9 mouse cellular contexts compared by ENCODE assay signal in genomic region chr10:128490912-128491311, GRCm38 (mm10). TPM values are rescaled to one million over a fixed set of nuclear protein-coding genes. Genes with fewer than 3 reads are reported as not detected.
DNase-seq lines count a peak whose midpoint lies in the region; ATAC-seq and TF ChIP-seq lines count a peak whose summit lies in the region.
"Had no signal": no experiment of that assay in that cellular context is flagged by ENCODE, and none has a peak within 500 bp of the region (broad histone marks: within the 10 kb centered on the region; RNA-seq: fewer than 3 reads in every experiment).

No protein-coding gene starts in this region.

- peak overlapping the region; percentile 98 for H3K4me3 ChIP-seq in gastrocnemius, adult 2 months
- peak overlapping the region; percentile 84 for H3K4me3 ChIP-seq in lung, embryonic 14.5 days (ENCODE audit: low read depth, low read length)
- no peak overlapping the region for H3K4me3 ChIP-seq in lung, adult 2 months (replicated peaks; ENCODE audit: extremely low read depth, low read depth, low read length)
- H3K4me3 ChIP-seq in hindbrain, postnatal 0 days (ENCODE audit: low read length), result no peak overlapping the region
- 0 out of 2 replicates have a peak overlapping the region, but pooled peaks have one; percentile 11 for H3K4me3 ChIP-seq in small intestine, adult 2 months (ENCODE audit: low read depth, low read length)

- TF ChIP-seq POLR2A in lung, adult 2 months (IDR thresholded peaks at IDR 0.05; ENCODE audit: borderline replicate concordance, extremely low read depth, low read depth, low read length), result no peak
- no peak for TF ChIP-seq POLR2A in small intestine, adult 2 months (IDR thresholded peaks at IDR 0.05; ENCODE audit: low read depth, low read length)

- no peaks in the 10 kb centered on the region for H3K27me3 ChIP-seq in lung, embryonic 14.5 days (ENCODE audit: insufficient read depth, low read length)
- no peaks in the 10 kb centered on the region for H3K27me3 ChIP-seq in hindbrain, postnatal 0 days (ENCODE audit: insufficient read depth, low read length)
- H3K27me3 ChIP-seq in small intestine, adult 2 months (ENCODE audit: control insufficient read depth, insufficient read depth, low read length), result no peaks in the 10 kb centered on the region
- H3K27me3 ChIP-seq: CH12.LX had no signal

- intact Hi-C loops in gastrocnemius, adult 2 months (cut with DNase I), result loop anchor here (5.0 kb wide), 1 partner anchor 36 kb away; the partner anchor contains the start of gene Esyt1

- peaks cover 11% of the 10 kb centered on the region for H3K4me1 ChIP-seq in lung, embryonic 14.5 days (ENCODE audit: insufficient read depth)
- H3K4me1 ChIP-seq in lung, adult 2 months (ENCODE audit: control insufficient read depth, insufficient read depth, low read length), result peaks cover 16% of the 10 kb centered on the region
- peaks cover 14% of the 10 kb centered on the region for H3K4me1 ChIP-seq in hindbrain, postnatal 0 days (ENCODE audit: insufficient read depth, low read length)
- peaks cover 16% of the 10 kb centered on the region for H3K4me1 ChIP-seq in small intestine, adult 2 months (ENCODE audit: control insufficient read depth, insufficient read depth, insufficient read length, low read length)

- TF ChIP-seq CTCF in gastrocnemius, adult 2 months (IDR thresholded peaks at IDR 0.05), result no peak
- TF ChIP-seq CTCF in lung, embryonic 14.5 days (IDR thresholded peaks at IDR 0.05; ENCODE audit: low read depth), result no peak
- no peak for TF ChIP-seq CTCF in lung, adult 2 months (IDR thresholded peaks at IDR 0.05; ENCODE audit: insufficient read depth, low read length)
- no peak for TF ChIP-seq CTCF in hindbrain, postnatal 0 days (IDR thresholded peaks at IDR 0.05; ENCODE audit: low read depth)
- no peak for TF ChIP-seq CTCF in small intestine, adult 2 months (IDR thresholded peaks at IDR 0.05; ENCODE audit: extremely low read depth, insufficient read length, insufficient replicate concordance, low read depth, low read length)

- peak overlapping the region; percentile 100 for H3K27ac ChIP-seq in gastrocnemius, adult 2 months
- peak overlapping the region; percentile 95 for H3K27ac ChIP-seq in lung, embryonic 14.5 days (ENCODE audit: low read depth)
- H3K27ac ChIP-seq in hindbrain, postnatal 0 days, result peak overlapping the region; percentile 23
- peak overlapping the region; percentile 97; the same call in 1 of the 2 replicates for H3K27ac ChIP-seq in small intestine, adult 2 months (ENCODE audit: insufficient read depth, low read depth, low read length)

- H3K36me3 ChIP-seq in lung, embryonic 14.5 days (ENCODE audit: insufficient read depth), result peaks cover 62% of the 10 kb centered on the region
- H3K36me3 ChIP-seq in hindbrain, postnatal 0 days (ENCODE audit: insufficient read depth, low read length), result peaks cover 36% of the 10 kb centered on the region
- peaks cover 51% of the 10 kb centered on the region for H3K36me3 ChIP-seq in small intestine, adult 2 months (ENCODE audit: control insufficient read depth, insufficient read depth, low read length)

- H3K4me2 ChIP-seq in lung, embryonic 14.5 days, result peak overlapping the region; percentile 86
- peak overlapping the region; percentile 71; the same call in 1 of the 2 replicates for H3K4me2 ChIP-seq in hindbrain, postnatal 0 days (ENCODE audit: low read depth, low read length)

- no peak for ATAC-seq in lung, embryonic 14.5 days (ENCODE audit: insufficient read depth)
- ATAC-seq in hindbrain, postnatal 0 days, result no peak

- no peaks in the 10 kb centered on the region for H3K9me3 ChIP-seq in lung, embryonic 14.5 days (ENCODE audit: low read depth, low read length)
- H3K9me3 ChIP-seq in hindbrain, postnatal 0 days (ENCODE audit: low read length), result no peaks in the 10 kb centered on the region

- H3K9ac ChIP-seq in lung, embryonic 14.5 days, result no peak overlapping the region
- no peak overlapping the region for H3K9ac ChIP-seq in hindbrain, postnatal 0 days (replicated peaks; ENCODE audit: low read length)

- WGBS in lung, embryonic 14.5 days, result 40% methylated on average over 5 of the region's 5 CpGs
- WGBS in lung, adult 2 months, result 31% methylated on average over 5 of the region's 5 CpGs
- 30% methylated on average over 5 of the region's 5 CpGs for WGBS in hindbrain, postnatal 0 days
- 55% methylated on average over 5 of the region's 5 CpGs for WGBS in small intestine, adult 2 months

- no peak for DNase-seq in gastrocnemius, adult 2 months
- DNase-seq in gastrocnemius, postnatal 10 days, result no peak
- DNase-seq in lung, embryonic 14.5 days, result peak; percentile 4
- no peak for DNase-seq in lung, adult 2 months
- peak; percentile 12 for DNase-seq in hindbrain, postnatal 0 days (ENCODE audit: low spot score)
- no peak for DNase-seq in layer of hippocampus, adult 18-20 months (ENCODE audit: low spot score in 2 of 2)
- no peak for DNase-seq in embryo, embryonic 9.5 days (ENCODE audit: extremely low spot score)

RNA-seq across cellular contexts. Expression of gene Myl6, which starts 3.0 kb away (rescaled TPM):
- 100 to 1,000 TPM; 171 to 179 TPM for total RNA-seq in gastrocnemius, adult 2 months (2021)
- total RNA-seq in gastrocnemius, postnatal 10 days (2021), result 100 to 1,000 TPM; 305 to 356 TPM
- 1,221 and 1,238 TPM in 2 replicates for polyA plus RNA-seq in lung, embryonic 14.5 days (2014; fragmentation: Nextera tagmentation; extraction: Ambion mirVana)
- 771 and 1,159 TPM in 2 replicates for polyA plus RNA-seq in lung, adult 2 months (2012; rRNA removed)
- 565 and 585 TPM in 2 replicates for total RNA-seq in hindbrain, postnatal 0 days (2014; rRNA removed)
- polyA plus RNA-seq in hindbrain, postnatal 0 days (2015; fragmentation: Nextera tagmentation; extraction: Ambion mirVana), result 1,081 and 1,089 TPM in 2 replicates
- polyA plus RNA-seq in small intestine, adult 2 months (2012; rRNA removed), result 492 and 749 TPM in 2 replicates
- 100 to 1,000 TPM; 526 to 539 TPM for total RNA-seq in layer of hippocampus, adult 18-20 months (2021)

RNA-seq across cellular contexts. Expression of gene Myl6b, which starts 7.6 kb away (rescaled TPM):
- total RNA-seq in gastrocnemius, adult 2 months (2021), result 10 to 100 TPM in 1 of 2 experiments, 1 to 10 TPM in 1; 6.5 to 17.8 TPM
- 100 to 1,000 TPM in 1 of 2 experiments, 10 to 100 TPM in 1; 68.8 to 101 TPM for total RNA-seq in gastrocnemius, postnatal 10 days (2021)
- 3.0 and 4.4 TPM in 2 replicates for polyA plus RNA-seq in lung, embryonic 14.5 days (2014; fragmentation: Nextera tagmentation; extraction: Ambion mirVana)
- 1.9 and 2.0 TPM in 2 replicates for polyA plus RNA-seq in lung, adult 2 months (2012; rRNA removed)
- total RNA-seq in hindbrain, postnatal 0 days (2014; rRNA removed), result 27.1 and 34.6 TPM in 2 replicates
- 4.2 and 4.9 TPM in 2 replicates for polyA plus RNA-seq in hindbrain, postnatal 0 days (2015; fragmentation: Nextera tagmentation; extraction: Ambion mirVana)
- polyA plus RNA-seq in small intestine, adult 2 months (2012; rRNA removed), result 0.43 and 1.2 TPM in 2 replicates
- 10 to 100 TPM; 20.7 to 21.2 TPM for total RNA-seq in layer of hippocampus, adult 18-20 months (2021)

RNA-seq across cellular contexts. Expression of gene Smarcc2, which starts 31.9 kb away (rescaled TPM):
- total RNA-seq in gastrocnemius, adult 2 months (2021), result 10 to 100 TPM; 46.5 to 53.2 TPM
- 10 to 100 TPM; 47.0 to 62.8 TPM for total RNA-seq in gastrocnemius, postnatal 10 days (2021)
- 81.1 and 89.6 TPM in 2 replicates for polyA plus RNA-seq in lung, embryonic 14.5 days (2014; fragmentation: Nextera tagmentation; extraction: Ambion mirVana)
- polyA plus RNA-seq in lung, adult 2 months (2012; rRNA removed), result 99.8 TPM in 2 replicates
- total RNA-seq in hindbrain, postnatal 0 days (2014; rRNA removed), result 174 and 181 TPM in 2 replicates
- polyA plus RNA-seq in hindbrain, postnatal 0 days (2015; fragmentation: Nextera tagmentation; extraction: Ambion mirVana), result 112 and 120 TPM in 2 replicates
- 44.0 and 98.4 TPM in 2 replicates for polyA plus RNA-seq in small intestine, adult 2 months (2012; rRNA removed)
- 100 to 1,000 TPM; 242 to 261 TPM for total RNA-seq in layer of hippocampus, adult 18-20 months (2021)

RNA-seq across cellular contexts. Expression of gene Esyt1, which starts 34.8 kb away (rescaled TPM):
- 10 to 100 TPM; 13.7 to 14.3 TPM for total RNA-seq in gastrocnemius, adult 2 months (2021)
- 10 to 100 TPM; 22.5 to 30.4 TPM for total RNA-seq in gastrocnemius, postnatal 10 days (2021)
- 21.5 and 23.0 TPM in 2 replicates for polyA plus RNA-seq in lung, embryonic 14.5 days (2014; fragmentation: Nextera tagmentation; extraction: Ambion mirVana)
- 94.9 and 97.2 TPM in 2 replicates for polyA plus RNA-seq in lung, adult 2 months (2012; rRNA removed)
- 22.9 and 29.0 TPM in 2 replicates for total RNA-seq in hindbrain, postnatal 0 days (2014; rRNA removed)
- polyA plus RNA-seq in hindbrain, postnatal 0 days (2015; fragmentation: Nextera tagmentation; extraction: Ambion mirVana), result 13.3 TPM in 2 replicates
- 20.0 and 26.3 TPM in 2 replicates for polyA plus RNA-seq in small intestine, adult 2 months (2012; rRNA removed)
- 1 to 10 TPM; 6.2 to 6.3 TPM for total RNA-seq in layer of hippocampus, adult 18-20 months (2021)

RNA-seq across cellular contexts. Expression of gene Zc3h10, which starts 56.7 kb away (rescaled TPM):
- total RNA-seq in gastrocnemius, adult 2 months (2021), result 1 to 10 TPM; 4.2 to 6.5 TPM
- total RNA-seq in gastrocnemius, postnatal 10 days (2021), result 1 to 10 TPM; 5.2 to 6.3 TPM
- polyA plus RNA-seq in lung, embryonic 14.5 days (2014; fragmentation: Nextera tagmentation; extraction: Ambion mirVana), result 11.0 and 14.5 TPM in 2 replicates
- 13.2 and 15.1 TPM in 2 replicates for polyA plus RNA-seq in lung, adult 2 months (2012; rRNA removed)
- total RNA-seq in hindbrain, postnatal 0 days (2014; rRNA removed), result 19.3 and 19.4 TPM in 2 replicates
- 12.5 and 13.8 TPM in 2 replicates for polyA plus RNA-seq in hindbrain, postnatal 0 days (2015; fragmentation: Nextera tagmentation; extraction: Ambion mirVana)
- polyA plus RNA-seq in small intestine, adult 2 months (2012; rRNA removed), result 6.4 and 15.2 TPM in 2 replicates
- total RNA-seq in layer of hippocampus, adult 18-20 months (2021), result 10 to 100 TPM; 13.6 to 15.6 TPM

Comparison
In these comparisons a context has a peak if more than half of its experiments do, and no peak if none do; other contexts are left out.
1. DNase-seq: peak in lung, embryonic 14.5 days (single experiment) and hindbrain, postnatal 0 days (single experiment); none in gastrocnemius, adult 2 months (single experiment), gastrocnemius, postnatal 10 days (single experiment), lung, adult 2 months (single experiment), layer of hippocampus, adult 18-20 months (0 of 2) and embryo, embryonic 9.5 days (single experiment).
2. H3K4me3 ChIP-seq: peak in gastrocnemius, adult 2 months (single experiment), lung, embryonic 14.5 days (single experiment) and small intestine, adult 2 months (single experiment); none in lung, adult 2 months (single experiment) and hindbrain, postnatal 0 days (single experiment).
3. H3K27ac ChIP-seq: peak in every context shown above with its lines; median percentile 100 in gastrocnemius, adult 2 months; 97 in small intestine, adult 2 months; 95 in lung, embryonic 14.5 days; 23 in hindbrain, postnatal 0 days.